Mouse (Mus musculus): ENCODE results near the gene Map4k2. TPM values are rescaled to one million over a fixed set of nuclear protein-coding genes. Genes with fewer than 3 reads are reported as not detected.

Map4k2 gene
- polyA plus RNA-seq, 1 experiment from 2014 or later, result 12.9 TPM

- Histone ChIP-seq H3K9ac (ENCODE audit: low read depth, low read length) (no peak overlapping the region), H3K4me2 (no peak overlapping the region), H3K9me3 (ENCODE audit: control insufficient read depth, low read length) (no peaks in the 10 kb centered on the region), H3K27ac (ENCODE audit: low read depth, low read length) (no peak overlapping the region), H3K4me1 (replicated peaks; ENCODE audit: control insufficient read depth, insufficient read depth, low read length) (peaks cover 21% of the 10 kb centered on the region), H3K4me3 (ENCODE audit: low read depth, low read length) (no peak overlapping the region), H3K27me3 (replicated peaks; ENCODE audit: control insufficient read depth, insufficient read depth, low read length) (peaks cover 18% of the 10 kb centered on the region), H3K36me3 (ENCODE audit: control insufficient read depth, insufficient read depth, low read length) (0 out of 2 replicates have a peak, but pooled peaks cover 2% of the 10 kb centered on the region)
- DNase-seq (ENCODE audit: low spot score), result no peak
- WGBS, result 83% methylated on average over 5 of the region's 5 CpGs
- ATAC-seq (replicated peaks; ENCODE audit: low FRiP score), result no peak
Measured at GRCm38 (mm10) chr19:6396237-6396636, 55.3 kb downstream of the Map4k2 start.

GRCm38 (mm10) chr19:6397582-6398249, 56.8 kb downstream of the Map4k2 start:
- Histone ChIP-seq H3K4me1 (replicated peaks; ENCODE audit: control insufficient read depth, insufficient read depth, low read length) (peaks cover 33% of the 10 kb centered on the region), H3K4me2 (no peak overlapping the region), H3K9ac (ENCODE audit: low read depth, low read length) (no peak overlapping the region), H3K9me3 (ENCODE audit: control insufficient read depth, low read length) (no peaks in the 10 kb centered on the region), H3K27me3 (replicated peaks; ENCODE audit: control insufficient read depth, insufficient read depth, low read length) (peaks cover 18% of the 10 kb centered on the region), H3K4me3 (ENCODE audit: low read depth, low read length) (no peak overlapping the region), H3K27ac (ENCODE audit: low read depth, low read length) (no peak overlapping the region), H3K36me3 (ENCODE audit: control insufficient read depth, insufficient read depth, low read length) (0 out of 2 replicates have a peak, but pooled peaks cover 2% of the 10 kb centered on the region)
- no peak for ATAC-seq (replicated peaks; ENCODE audit: low FRiP score)
- no peak for DNase-seq (ENCODE audit: low spot score)
- 82% methylated on average over 22 of the region's 22 CpGs for WGBS

DNA sequence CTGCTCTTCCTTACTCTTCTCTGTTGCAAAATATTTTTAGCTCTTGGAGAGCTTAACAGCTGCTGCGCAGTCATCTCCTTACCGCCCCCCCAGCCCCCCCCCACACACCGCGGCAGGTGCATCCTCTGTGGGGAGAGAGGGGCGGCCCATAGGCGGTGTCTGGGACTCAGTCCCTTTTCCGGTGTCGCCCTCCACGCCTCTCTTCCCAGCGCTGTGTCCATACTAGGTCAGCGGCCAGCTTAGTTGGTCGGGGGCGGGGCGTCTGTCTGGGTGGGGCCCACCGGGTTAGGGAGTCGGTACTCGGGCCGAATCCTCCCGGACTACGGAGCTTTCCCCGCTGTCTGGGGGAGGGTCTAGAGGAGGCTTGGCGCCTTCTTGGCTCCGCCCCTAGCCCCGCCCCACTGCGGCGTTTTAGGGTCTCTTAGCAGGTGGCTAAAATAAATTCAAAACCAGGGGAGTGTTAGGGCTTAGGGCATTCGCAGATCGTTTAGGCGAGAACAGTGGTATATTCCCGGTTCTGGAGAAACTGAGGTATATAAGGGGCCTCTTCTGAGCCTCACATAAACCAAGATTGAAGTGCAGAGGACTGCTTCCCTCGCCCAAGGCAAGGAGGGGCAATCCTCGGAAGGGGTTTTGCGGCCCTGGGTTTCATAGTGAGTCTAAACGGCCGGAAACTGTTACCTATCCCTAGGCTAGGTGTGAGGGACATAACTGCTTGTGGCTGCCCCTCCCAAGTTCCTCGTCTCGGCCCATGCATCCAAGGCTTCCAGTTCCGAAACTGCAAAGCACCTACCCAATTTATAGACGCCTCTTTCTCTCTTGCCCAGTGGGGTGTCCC, 57.7 kb downstream of the Map4k2 start:
- peak; percentile 66 for DNase-seq (ENCODE audit: low spot score)
- no peaks in the 10 kb centered on the region for H3K36me3 ChIP-seq (ENCODE audit: control insufficient read depth, insufficient read depth, low read length)
- ATAC-seq (replicated peaks; ENCODE audit: low FRiP score), result peak; percentile 48
- peaks cover 18% of the 10 kb centered on the region for H3K27me3 ChIP-seq (replicated peaks; ENCODE audit: control insufficient read depth, insufficient read depth, low read length)
- peak overlapping the region; percentile 71 for H3K4me3 ChIP-seq (ENCODE audit: low read depth, low read length)
- peak overlapping the region; percentile 65 for H3K27ac ChIP-seq (ENCODE audit: low read depth, low read length)
- no peaks in the 10 kb centered on the region for H3K9me3 ChIP-seq (ENCODE audit: control insufficient read depth, low read length)
- H3K4me2 ChIP-seq, result peak overlapping the region; percentile 100
- WGBS, result 2% methylated on average over 37 of the region's 39 CpGs
- H3K4me1 ChIP-seq (replicated peaks; ENCODE audit: control insufficient read depth, insufficient read depth, low read length), result peaks cover 38% of the 10 kb centered on the region
- H3K9ac ChIP-seq (ENCODE audit: low read depth, low read length), result peak overlapping the region; percentile 72

DNA sequence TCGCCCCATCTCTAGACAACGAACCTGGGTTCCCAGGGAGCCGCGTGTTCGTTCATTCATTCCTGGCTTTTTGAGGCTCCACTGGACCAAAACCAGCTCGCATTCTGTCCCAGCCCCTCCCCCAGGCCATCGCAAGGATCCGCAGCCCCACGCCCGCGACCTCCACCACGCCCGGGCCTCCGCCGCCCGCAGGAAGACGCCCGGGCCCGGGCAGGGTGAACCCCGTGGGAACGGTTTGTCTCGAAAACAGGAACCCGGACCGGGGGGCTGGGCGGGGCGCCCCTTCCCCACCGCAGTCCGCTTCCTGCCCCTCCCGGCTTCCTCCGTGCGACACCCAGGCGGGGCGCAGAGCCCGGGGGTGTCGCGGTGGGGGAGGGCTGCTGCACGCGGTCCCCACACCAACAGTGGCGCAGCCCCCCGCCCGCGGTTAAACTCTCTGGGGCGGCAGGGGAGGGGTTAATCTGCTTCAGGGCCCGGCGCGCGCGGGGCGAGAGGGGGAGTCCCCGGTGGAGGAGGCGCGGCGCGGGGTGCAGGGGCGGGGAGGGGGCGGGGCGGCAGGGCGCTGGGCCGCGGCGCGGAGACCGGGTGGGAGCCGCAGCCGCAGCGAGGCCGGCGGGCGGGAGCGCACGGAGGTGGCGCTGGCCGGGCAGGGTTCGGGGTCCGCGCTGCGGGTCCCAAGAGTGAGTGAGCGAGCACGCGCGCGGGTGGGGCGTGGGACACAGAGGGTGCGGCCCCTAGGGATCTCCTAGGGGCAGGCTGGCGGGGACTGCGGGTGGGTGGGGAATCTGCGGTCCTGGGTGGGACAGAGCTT, 58.6 kb downstream of the Map4k2 start, which contains the start of gene Rasgrp2:
Gene Rasgrp2, plus strand, starts transcription at position 56 of the 811 bp plus-strand sequence.
- no peaks in the 10 kb centered on the region for H3K36me3 ChIP-seq (ENCODE audit: control insufficient read depth, insufficient read depth, low read length)
- H3K4me2 ChIP-seq, result peak within 1 kb of the TSS; percentile 100
- peak within 1 kb of the TSS; percentile 72 for H3K9ac ChIP-seq (ENCODE audit: low read depth, low read length)
- peaks cover 38% of the 10 kb centered on the region for H3K4me1 ChIP-seq (replicated peaks; ENCODE audit: control insufficient read depth, insufficient read depth, low read length)
- H3K9me3 ChIP-seq (ENCODE audit: control insufficient read depth, low read length), result no peaks in the 10 kb centered on the region
- peak; percentile 75 for DNase-seq (ENCODE audit: low spot score)
- peaks cover 18% of the 10 kb centered on the region for H3K27me3 ChIP-seq (replicated peaks; ENCODE audit: control insufficient read depth, insufficient read depth, low read length)
- H3K27ac ChIP-seq (ENCODE audit: low read depth, low read length), result peak within 1 kb of the TSS; percentile 65
- peak within 1 kb of the TSS; percentile 71 for H3K4me3 ChIP-seq (ENCODE audit: low read depth, low read length)
- WGBS, result 1% methylated on average over 70 of the region's 87 CpGs
- no peak for ATAC-seq (replicated peaks; ENCODE audit: low FRiP score)

- 3% methylated on average over 29 of the region's 29 CpGs for WGBS
- Histone ChIP-seq H3K27me3 (replicated peaks; ENCODE audit: control insufficient read depth, insufficient read depth, low read length) (peaks cover 18% of the 10 kb centered on the region), H3K4me1 (replicated peaks; ENCODE audit: control insufficient read depth, insufficient read depth, low read length) (peaks cover 43% of the 10 kb centered on the region), H3K4me2 (peak overlapping the region; percentile 100), H3K9me3 (ENCODE audit: control insufficient read depth, low read length) (no peaks in the 10 kb centered on the region), H3K36me3 (ENCODE audit: control insufficient read depth, insufficient read depth, low read length) (no peaks in the 10 kb centered on the region), H3K9ac (ENCODE audit: low read depth, low read length) (peak overlapping the region; percentile 72), H3K4me3 (ENCODE audit: low read depth, low read length) (peak overlapping the region; percentile 71), H3K27ac (ENCODE audit: low read depth, low read length) (peak overlapping the region; percentile 65)
- no peak for DNase-seq (ENCODE audit: low spot score)
- no peak for ATAC-seq (replicated peaks; ENCODE audit: low FRiP score)
Measured at GRCm38 (mm10) chr19:6400096-6401086, 59.5 kb downstream of the Map4k2 start.

DNA sequence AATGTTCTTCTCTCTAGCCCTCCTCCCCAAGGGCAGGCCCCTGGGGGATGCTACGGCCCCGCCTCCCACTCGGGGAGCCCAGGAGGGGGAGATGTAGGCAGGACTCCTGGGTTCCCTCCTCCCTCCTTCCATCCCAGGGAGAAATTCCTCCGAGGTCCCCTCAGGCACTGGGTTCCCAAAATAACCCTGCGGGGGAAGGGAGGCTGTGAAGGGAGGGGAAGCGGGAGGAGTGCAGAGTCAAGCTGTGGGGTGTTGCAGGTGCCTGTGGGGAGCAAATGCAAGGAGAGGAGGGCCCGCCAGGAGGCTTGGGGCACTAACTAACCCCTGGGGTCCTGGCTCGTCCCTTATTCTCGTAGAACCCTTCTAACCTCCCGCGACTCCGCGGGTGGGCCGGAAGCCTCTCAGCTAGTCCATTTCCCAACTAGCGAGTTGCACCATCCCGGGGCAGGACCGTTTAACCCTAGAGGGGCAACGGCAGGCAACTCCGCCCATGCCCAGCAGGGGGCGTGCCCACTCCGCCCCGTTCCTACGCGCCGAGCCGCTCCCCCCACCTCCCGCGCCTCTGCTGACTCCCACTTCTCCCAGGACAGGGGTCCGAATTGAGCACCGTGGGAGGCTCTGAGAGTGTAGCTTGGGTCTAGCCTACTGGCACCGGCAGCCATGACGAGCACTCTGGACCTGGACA, 60.3 kb downstream of the Map4k2 start:
- DNase-seq (ENCODE audit: low spot score) (peak; percentile 87), ATAC-seq (replicated peaks; ENCODE audit: low FRiP score) (peak; percentile 58)
- WGBS, result under 1% methylated on average over 32 of the region's 32 CpGs
- H3K27ac ChIP-seq (ENCODE audit: low read depth, low read length), result peak overlapping the region; percentile 65
- H3K9me3 ChIP-seq (ENCODE audit: control insufficient read depth, low read length), result no peaks in the 10 kb centered on the region
- peak overlapping the region; percentile 71 for H3K4me3 ChIP-seq (ENCODE audit: low read depth, low read length)
- no peaks in the 10 kb centered on the region for H3K36me3 ChIP-seq (ENCODE audit: control insufficient read depth, insufficient read depth, low read length)
- peaks cover 43% of the 10 kb centered on the region for H3K4me1 ChIP-seq (replicated peaks; ENCODE audit: control insufficient read depth, insufficient read depth, low read length)
- H3K4me2 ChIP-seq, result peak overlapping the region; percentile 100
- H3K9ac ChIP-seq (ENCODE audit: low read depth, low read length), result peak overlapping the region; percentile 62
- H3K27me3 ChIP-seq (replicated peaks; ENCODE audit: control insufficient read depth, insufficient read depth, low read length), result peaks cover 18% of the 10 kb centered on the region

DNA sequence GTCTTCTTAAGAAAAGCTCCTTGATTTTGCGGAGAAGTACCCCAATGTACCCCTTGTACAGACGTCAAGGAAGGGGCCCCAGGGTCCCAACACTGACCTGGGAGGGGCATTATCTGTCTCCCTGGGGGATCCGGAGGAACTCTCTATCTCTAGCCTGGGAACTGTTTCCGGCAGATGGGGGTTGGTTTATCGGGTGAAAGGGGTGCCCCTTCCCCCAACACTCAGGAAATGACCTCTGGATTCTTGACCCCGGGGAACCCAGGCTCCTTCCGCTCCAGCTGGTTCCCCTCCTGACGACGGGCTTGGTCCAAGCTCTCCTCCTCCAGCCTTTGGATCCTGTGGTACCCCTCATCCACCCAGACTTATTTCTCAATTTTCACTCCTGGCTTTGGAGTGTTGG, 61.0 kb downstream of the Map4k2 start:
- 4% methylated on average over 9 of the region's 9 CpGs for WGBS
- ATAC-seq (replicated peaks; ENCODE audit: low FRiP score) (peak; percentile 22), DNase-seq (ENCODE audit: low spot score) (no peak)
- Histone ChIP-seq H3K4me3 (ENCODE audit: low read depth, low read length) (peak overlapping the region; percentile 71), H3K27me3 (replicated peaks; ENCODE audit: control insufficient read depth, insufficient read depth, low read length) (peaks cover 18% of the 10 kb centered on the region), H3K27ac (ENCODE audit: low read depth, low read length) (peak overlapping the region; percentile 65; the same call in 1 of the 2 replicates), H3K36me3 (ENCODE audit: control insufficient read depth, insufficient read depth, low read length) (no peaks in the 10 kb centered on the region; the same call in 1 of the 2 replicates), H3K9ac (ENCODE audit: low read depth, low read length) (peak overlapping the region; percentile 62), H3K9me3 (ENCODE audit: control insufficient read depth, low read length) (no peaks in the 10 kb centered on the region), H3K4me1 (replicated peaks; ENCODE audit: control insufficient read depth, insufficient read depth, low read length) (peaks cover 46% of the 10 kb centered on the region), H3K4me2 (peak overlapping the region; percentile 100)

Measured in liver, embryonic 11.5 days (tissue).